Mouse (Mus musculus): Measurements from ENCODE around the gene Celf2. TPM values are rescaled to one million over a fixed set of nuclear protein-coding genes. Genes with fewer than 3 reads are reported as not detected.
"Not testable (repeated sequence)": the region's sequence is repeated elsewhere in the genome, so short reads cannot be mapped to it uniquely, and the experiment has no call there.

Gene Celf2
- polyA plus RNA-seq, 1 experiment from 2014 or later: 52.6 TPM

DNA sequence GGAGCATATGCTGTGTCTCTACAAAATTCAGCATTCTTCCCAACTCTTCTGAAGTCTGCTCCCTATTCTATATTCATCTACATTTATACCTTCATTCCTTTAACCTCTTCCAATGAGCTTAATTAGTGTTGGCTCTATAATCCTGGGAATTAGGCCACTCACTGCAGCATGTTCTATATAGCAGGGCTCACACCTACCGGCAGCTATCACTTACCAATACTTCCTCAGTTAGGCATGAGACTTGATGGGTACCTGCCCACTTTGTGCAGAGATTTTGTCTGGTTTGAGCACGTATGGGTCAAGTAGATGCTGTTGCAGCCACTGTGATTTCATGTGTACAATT is 198.6 kb downstream of the Celf2 start:
- no peaks in the 10 kb centered on the region for H3K27me3 ChIP-seq (ENCODE audit: control insufficient read depth, insufficient read depth, low read length)
- H3K4me3 ChIP-seq (replicated peaks; ENCODE audit: low read length): no peak overlapping the region
- H3K4me1 ChIP-seq (ENCODE audit: control insufficient read depth, insufficient read depth, low read length): no peaks in the 10 kb centered on the region
- no peaks in the 10 kb centered on the region for H3K36me3 ChIP-seq (ENCODE audit: control insufficient read depth, insufficient read depth, low read length)
- H3K27ac ChIP-seq (ENCODE audit: low read length): no peak overlapping the region
- no peak overlapping the region for H3K4me2 ChIP-seq (ENCODE audit: low read depth, low read length)
- 90% methylated on average over 2 of the region's 2 CpGs for WGBS
- no peaks in the 10 kb centered on the region for H3K9me3 ChIP-seq (replicated peaks; ENCODE audit: control insufficient read depth, low read length)
- no peak for ATAC-seq (ENCODE audit: insufficient read depth, low FRiP score)
- H3K9ac ChIP-seq (ENCODE audit: low read length): no peak overlapping the region

DNA sequence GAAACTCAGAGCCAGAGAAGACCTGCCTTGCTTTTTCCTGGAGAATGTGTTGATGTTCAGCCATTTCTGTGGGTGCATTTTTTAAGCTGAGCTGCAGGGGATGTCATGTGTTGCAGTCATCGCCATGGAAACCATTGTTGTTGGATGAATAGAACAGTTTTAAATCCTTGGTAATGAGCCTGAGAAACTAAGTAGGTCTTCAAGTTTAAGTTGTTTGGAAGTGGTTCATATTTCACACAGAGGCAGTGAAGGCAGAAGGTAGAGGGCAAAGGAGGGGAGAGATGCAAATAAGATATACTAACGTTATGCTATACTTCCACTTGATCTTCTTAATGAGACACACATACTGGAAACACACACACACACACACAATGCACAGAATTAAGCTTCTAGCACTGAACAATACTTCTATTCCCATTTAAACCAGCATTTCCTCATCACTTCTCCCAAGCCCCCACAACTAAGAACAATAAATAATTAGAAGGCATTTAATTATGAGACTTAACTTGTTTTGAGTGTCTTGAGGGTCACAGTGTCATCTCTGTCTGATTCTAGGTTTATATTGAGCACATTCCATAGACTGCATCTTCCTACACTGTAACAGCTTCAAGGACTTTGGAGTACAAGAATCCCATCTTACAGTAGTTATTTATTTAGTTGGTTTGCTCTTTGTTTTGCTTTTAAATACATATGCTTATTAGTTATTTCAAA is 199.1 kb downstream of the Celf2 start:
- H3K9ac ChIP-seq (ENCODE audit: low read length): no peak overlapping the region
- H3K27ac ChIP-seq (ENCODE audit: low read length): no peak overlapping the region
- H3K4me3 ChIP-seq (replicated peaks; ENCODE audit: low read length): no peak overlapping the region
- H3K36me3 ChIP-seq (ENCODE audit: control insufficient read depth, insufficient read depth, low read length): no peaks in the 10 kb centered on the region
- H3K4me2 ChIP-seq (ENCODE audit: low read depth, low read length): no peak overlapping the region
- H3K4me1 ChIP-seq (ENCODE audit: control insufficient read depth, insufficient read depth, low read length): no peaks in the 10 kb centered on the region
- 50% methylated on average over 2 of the region's 2 CpGs for WGBS
- ATAC-seq (ENCODE audit: insufficient read depth, low FRiP score): no peak
- H3K9me3 ChIP-seq (replicated peaks; ENCODE audit: control insufficient read depth, low read length): no peaks in the 10 kb centered on the region
- no peaks in the 10 kb centered on the region for H3K27me3 ChIP-seq (ENCODE audit: control insufficient read depth, insufficient read depth, low read length)

DNA sequence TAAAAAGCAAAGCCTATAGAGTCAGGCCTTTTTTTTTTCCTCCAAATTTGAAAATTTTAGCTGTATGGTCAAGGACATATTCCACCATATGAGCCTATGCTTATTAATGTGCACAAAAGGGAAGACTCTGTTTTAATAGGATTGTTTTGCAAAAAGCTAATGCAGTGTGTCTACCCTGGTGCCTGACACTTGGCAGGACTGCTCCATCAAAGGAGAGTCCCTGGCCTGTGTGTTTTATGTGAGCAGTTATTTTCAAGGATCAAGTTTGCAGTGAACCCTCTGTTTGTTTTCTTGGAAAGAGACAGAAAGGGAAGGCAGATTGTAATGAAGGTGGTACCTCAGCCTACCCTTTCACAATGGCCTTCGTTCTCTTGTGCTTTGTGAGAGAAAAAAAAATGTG is 200.0 kb downstream of the Celf2 start:
- 66% methylated on average over 1 of the region's 1 CpGs for WGBS
- ATAC-seq (ENCODE audit: insufficient read depth, low FRiP score): no peak
- Histone ChIP-seq H3K36me3 (ENCODE audit: control insufficient read depth, insufficient read depth, low read length) (no peaks in the 10 kb centered on the region), H3K27ac (ENCODE audit: low read length) (no peak overlapping the region), H3K9ac (ENCODE audit: low read length) (no peak overlapping the region), H3K4me3 (replicated peaks; ENCODE audit: low read length) (no peak overlapping the region), H3K4me1 (ENCODE audit: control insufficient read depth, insufficient read depth, low read length) (no peaks in the 10 kb centered on the region), H3K4me2 (ENCODE audit: low read depth, low read length) (no peak overlapping the region), H3K9me3 (replicated peaks; ENCODE audit: control insufficient read depth, low read length) (no peaks in the 10 kb centered on the region), H3K27me3 (ENCODE audit: control insufficient read depth, insufficient read depth, low read length) (no peaks in the 10 kb centered on the region)

DNA sequence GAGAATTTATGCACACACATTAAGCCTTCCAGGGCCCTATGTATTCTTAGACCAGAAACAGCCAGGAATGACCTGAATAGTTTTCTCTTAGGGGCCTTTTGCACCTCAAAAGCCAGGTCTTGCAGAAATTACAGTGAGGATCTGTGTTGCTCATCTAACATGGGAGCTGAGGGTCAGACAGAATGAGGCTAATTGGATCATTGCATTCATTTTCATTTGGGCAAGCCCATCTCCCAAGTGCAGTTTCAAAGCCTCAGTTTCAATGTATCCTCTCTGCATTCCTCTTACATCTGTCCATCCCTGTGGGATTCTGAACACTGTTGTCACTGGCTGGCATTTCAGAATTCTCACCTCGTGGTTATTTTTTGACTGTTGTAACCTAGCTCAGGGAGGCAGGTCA is 200.6 kb downstream of the Celf2 start:
- 71% methylated on average over 1 of the region's 1 CpGs for whole genome bisulfite sequencing
- no peak overlapping the region for H3K4me3 ChIP-seq (replicated peaks; ENCODE audit: low read length)
- H3K27ac ChIP-seq (ENCODE audit: low read length): no peak overlapping the region
- no peaks in the 10 kb centered on the region for H3K27me3 ChIP-seq (ENCODE audit: control insufficient read depth, insufficient read depth, low read length)
- no peak overlapping the region for H3K4me2 ChIP-seq (ENCODE audit: low read depth, low read length)
- H3K9ac ChIP-seq (ENCODE audit: low read length): no peak overlapping the region
- H3K4me1 ChIP-seq (ENCODE audit: control insufficient read depth, insufficient read depth, low read length): no peaks in the 10 kb centered on the region
- ATAC-seq (ENCODE audit: insufficient read depth, low FRiP score): no peak
- no peaks in the 10 kb centered on the region for H3K9me3 ChIP-seq (replicated peaks; ENCODE audit: control insufficient read depth, low read length)
- no peaks in the 10 kb centered on the region for H3K36me3 ChIP-seq (ENCODE audit: control insufficient read depth, insufficient read depth, low read length)

DNA sequence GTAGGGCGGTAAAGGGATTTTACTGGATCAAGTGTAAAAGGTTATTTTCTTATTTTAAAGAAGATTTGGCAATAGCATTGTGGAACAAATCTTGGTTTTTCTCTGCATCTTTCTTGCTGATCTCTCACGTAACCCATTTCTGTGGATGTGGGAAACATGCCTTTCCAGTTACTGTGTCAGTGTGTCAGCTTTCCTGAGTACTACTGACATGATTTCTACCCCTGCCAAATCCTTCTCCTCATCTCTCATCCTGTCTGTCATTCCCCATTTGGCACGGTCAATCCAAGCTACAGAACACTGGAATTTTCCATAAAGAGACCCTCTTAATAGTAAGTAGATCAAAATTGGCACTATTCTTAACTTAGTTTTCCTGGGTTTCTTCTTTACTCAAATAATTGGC is 221.9 kb downstream of the Celf2 start:
- no peaks in the 10 kb centered on the region for H3K4me1 ChIP-seq (ENCODE audit: control insufficient read depth, insufficient read depth, low read length)
- no peaks in the 10 kb centered on the region for H3K9me3 ChIP-seq (replicated peaks; ENCODE audit: control insufficient read depth, low read length)
- no peak overlapping the region for H3K4me2 ChIP-seq (ENCODE audit: low read depth, low read length)
- no peaks in the 10 kb centered on the region for H3K36me3 ChIP-seq (ENCODE audit: control insufficient read depth, insufficient read depth, low read length)
- H3K27me3 ChIP-seq (ENCODE audit: control insufficient read depth, insufficient read depth, low read length): no peaks in the 10 kb centered on the region
- H3K4me3 ChIP-seq (replicated peaks; ENCODE audit: low read length): no peak overlapping the region
- ATAC-seq (ENCODE audit: insufficient read depth, low FRiP score): no peak
- no peak overlapping the region for H3K27ac ChIP-seq (ENCODE audit: low read length)
- 82% methylated on average over 3 of the region's 3 CpGs for WGBS
- no peak overlapping the region for H3K9ac ChIP-seq (ENCODE audit: low read length)

DNA sequence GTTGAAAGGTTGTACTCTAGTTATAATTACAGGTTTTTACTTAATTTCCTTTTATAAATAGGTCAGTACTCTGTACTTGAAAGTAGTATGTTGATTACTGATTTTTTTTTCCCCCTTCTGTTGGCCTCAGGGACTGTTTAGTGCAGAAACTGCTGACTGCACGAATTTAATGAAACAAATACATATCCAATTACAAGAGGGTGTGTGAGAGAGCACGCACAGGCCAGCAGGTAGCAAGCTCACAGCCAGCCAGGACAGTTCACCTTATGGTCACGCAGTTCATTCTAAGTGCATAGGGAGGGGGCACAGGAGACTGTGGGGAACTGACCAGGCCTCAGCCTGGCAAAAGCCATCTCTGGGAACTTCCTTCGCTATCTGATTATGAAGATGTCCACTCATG is 236.1 kb downstream of the Celf2 start:
- Histone ChIP-seq H3K27ac (ENCODE audit: low read length) (no peak overlapping the region), H3K9ac (ENCODE audit: low read length) (no peak overlapping the region; the same call in 1 of the 2 replicates), H3K27me3 (ENCODE audit: control insufficient read depth, insufficient read depth, low read length) (no peaks in the 10 kb centered on the region), H3K4me2 (ENCODE audit: low read depth, low read length) (no peak overlapping the region), H3K9me3 (replicated peaks; ENCODE audit: control insufficient read depth, low read length) (no peaks in the 10 kb centered on the region), H3K36me3 (ENCODE audit: control insufficient read depth, insufficient read depth, low read length) (no peaks in the 10 kb centered on the region), H3K4me3 (replicated peaks; ENCODE audit: low read length) (no peak overlapping the region), H3K4me1 (ENCODE audit: control insufficient read depth, insufficient read depth, low read length) (no peaks in the 10 kb centered on the region)
- no peak for ATAC-seq (ENCODE audit: insufficient read depth, low FRiP score)
- WGBS: 63% methylated on average over 4 of the region's 4 CpGs

DNA sequence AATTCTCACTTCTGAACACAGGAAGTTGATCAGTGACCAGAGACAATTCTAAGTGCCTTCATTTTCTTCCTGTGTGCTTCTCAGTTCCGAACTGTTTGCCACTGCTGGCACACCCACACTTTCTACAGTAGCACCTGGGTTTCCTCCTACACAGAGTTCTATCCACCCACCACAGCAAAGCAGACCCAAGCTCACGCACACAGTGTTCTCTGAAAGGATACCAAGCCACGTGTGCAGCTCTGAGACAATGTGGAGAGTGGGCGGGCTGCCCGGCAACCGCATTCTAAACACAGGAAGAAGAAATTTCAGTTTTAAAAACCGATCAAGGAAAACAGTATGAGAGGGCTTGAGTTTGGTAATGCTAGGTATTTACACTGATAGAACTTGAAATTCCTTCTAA is 239.3 kb downstream of the Celf2 start:
- Histone ChIP-seq H3K9ac (ENCODE audit: low read length) (no peak overlapping the region), H3K9me3 (replicated peaks; ENCODE audit: control insufficient read depth, low read length) (no peaks in the 10 kb centered on the region), H3K4me1 (ENCODE audit: control insufficient read depth, insufficient read depth, low read length) (no peaks in the 10 kb centered on the region), H3K4me3 (replicated peaks; ENCODE audit: low read length) (no peak overlapping the region), H3K4me2 (ENCODE audit: low read depth, low read length) (no peak overlapping the region), H3K27ac (ENCODE audit: low read length) (no peak overlapping the region), H3K36me3 (ENCODE audit: control insufficient read depth, insufficient read depth, low read length) (no peaks in the 10 kb centered on the region), H3K27me3 (ENCODE audit: control insufficient read depth, insufficient read depth, low read length) (no peaks in the 10 kb centered on the region)
- ATAC-seq (ENCODE audit: insufficient read depth, low FRiP score): no peak
- 76% methylated on average over 7 of the region's 7 CpGs for WGBS

DNA sequence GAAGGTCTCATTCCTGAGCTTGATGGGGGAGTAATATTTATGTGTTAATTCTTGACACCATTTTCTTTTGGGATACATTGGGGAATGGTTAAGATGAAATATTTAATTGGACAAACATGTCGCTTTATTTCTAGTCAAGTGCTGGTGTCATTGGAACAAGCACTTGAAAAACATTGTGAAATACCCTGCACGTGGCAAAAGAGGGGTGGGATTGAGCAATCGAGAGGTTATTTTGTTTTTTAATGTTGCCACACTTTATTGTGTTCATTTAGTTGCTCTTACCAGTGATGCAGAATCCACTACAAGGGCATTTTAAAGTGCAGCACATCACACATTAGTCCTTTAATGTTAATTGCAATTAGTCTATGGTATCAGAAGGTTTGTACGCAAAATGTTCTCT is 242.2 kb downstream of the Celf2 start:
- H3K9ac ChIP-seq (ENCODE audit: low read length): no peak overlapping the region
- WGBS: 89% methylated on average over 4 of the region's 4 CpGs

DNA sequence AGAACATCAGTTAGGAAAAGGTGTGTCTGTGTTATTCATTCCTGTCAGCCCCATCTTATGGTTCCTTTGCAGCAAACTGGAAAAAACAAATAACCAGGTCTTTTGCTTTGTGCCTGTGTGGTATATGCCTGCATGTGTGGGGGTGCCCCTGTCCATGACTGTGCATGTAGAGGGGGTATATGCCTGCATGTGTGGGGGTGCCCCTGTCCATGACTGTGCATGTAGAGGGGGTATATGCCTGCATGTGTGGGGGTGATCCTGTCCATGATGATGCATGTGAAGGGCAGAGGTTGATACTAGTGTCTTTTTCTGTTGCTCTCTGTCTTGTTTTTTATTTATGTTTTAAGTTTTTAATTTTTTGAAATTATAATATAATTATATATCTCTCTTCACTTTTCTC is 246.7 kb downstream of the Celf2 start:
- H3K4me1 ChIP-seq (ENCODE audit: control insufficient read depth, insufficient read depth, low read length); H3K27ac ChIP-seq (ENCODE audit: low read length); H3K4me3 ChIP-seq (replicated peaks; ENCODE audit: low read length); H3K36me3 ChIP-seq (ENCODE audit: control insufficient read depth, insufficient read depth, low read length); H3K9me3 ChIP-seq (replicated peaks; ENCODE audit: control insufficient read depth, low read length); H3K9ac ChIP-seq (ENCODE audit: low read length); ATAC-seq (ENCODE audit: insufficient read depth, low FRiP score); H3K4me2 ChIP-seq (ENCODE audit: low read depth, low read length); H3K27me3 ChIP-seq (ENCODE audit: control insufficient read depth, insufficient read depth, low read length): not testable (repeated sequence)

More for the DNA sequence above, 242.2 kb downstream of the Celf2 start:
- Histone ChIP-seq H3K4me3 (replicated peaks; ENCODE audit: low read length) (no peak overlapping the region), H3K27ac (ENCODE audit: low read length) (no peak overlapping the region), H3K4me1 (ENCODE audit: control insufficient read depth, insufficient read depth, low read length) (no peaks in the 10 kb centered on the region), H3K27me3 (ENCODE audit: control insufficient read depth, insufficient read depth, low read length) (no peaks in the 10 kb centered on the region), H3K9me3 (replicated peaks; ENCODE audit: control insufficient read depth, low read length) (no peaks in the 10 kb centered on the region), H3K4me2 (ENCODE audit: low read depth, low read length) (no peak overlapping the region), H3K36me3 (ENCODE audit: control insufficient read depth, insufficient read depth, low read length) (no peaks in the 10 kb centered on the region)
- ATAC-seq (ENCODE audit: insufficient read depth, low FRiP score): no peak

DNA sequence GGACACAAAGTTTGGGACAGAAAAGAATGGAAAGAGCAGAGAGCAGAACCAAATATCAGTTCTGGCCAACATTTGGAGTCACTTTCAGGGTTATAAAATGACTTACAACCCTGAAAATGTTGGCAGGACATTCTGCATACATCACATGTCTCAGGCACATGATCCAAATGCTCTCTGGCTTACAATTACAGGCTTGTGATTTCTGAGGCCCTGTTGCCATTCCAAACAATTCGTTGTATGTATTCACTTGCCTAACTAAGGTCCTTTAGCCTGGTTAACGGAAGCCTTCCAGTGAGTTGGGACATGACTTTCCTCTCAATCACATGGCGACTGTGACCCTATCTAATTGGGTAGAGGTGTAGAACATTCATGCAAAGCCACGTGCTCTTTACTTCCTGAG is 249.2 kb downstream of the Celf2 start:
- 74% methylated on average over 4 of the region's 4 CpGs for WGBS

More for the DNA sequence above, 249.2 kb downstream of the Celf2 start:
- Histone ChIP-seq H3K27me3 (ENCODE audit: control insufficient read depth, insufficient read depth, low read length) (no peaks in the 10 kb centered on the region), H3K27ac (ENCODE audit: low read length) (no peak overlapping the region), H3K4me3 (replicated peaks; ENCODE audit: low read length) (no peak overlapping the region), H3K36me3 (ENCODE audit: control insufficient read depth, insufficient read depth, low read length) (no peaks in the 10 kb centered on the region), H3K4me2 (ENCODE audit: low read depth, low read length) (no peak overlapping the region), H3K9ac (ENCODE audit: low read length) (no peak overlapping the region), H3K9me3 (replicated peaks; ENCODE audit: control insufficient read depth, low read length) (no peaks in the 10 kb centered on the region), H3K4me1 (ENCODE audit: control insufficient read depth, insufficient read depth, low read length) (no peaks in the 10 kb centered on the region)
- ATAC-seq (ENCODE audit: insufficient read depth, low FRiP score): no peak
